Mouse (Mus musculus) brain, embryonic 14.5 days (tissue): ENCODE data around the gene 2210011C24Rik. TPM values are rescaled to one million over a fixed set of nuclear protein-coding genes. Genes with fewer than 3 reads are reported as not detected.
A peak's percentile ranks its signal among the peaks of the same experiment; 100 is the strongest.

Experiments
- DNase-seq: peaks from one replicate; pipeline ENCODE4 v3.0.0-alpha.2; 2011; ENCODE audit warnings: low read depth
- CTCF ChIP-seq: fragments of 200-500 bp; IDR thresholded peaks from 2 replicates; pipeline ENCODE4 v1.5.1; 2012; ENCODE audit warnings: inconsistent platforms, mild to moderate bottlenecking, moderate library complexity, borderline replicate concordance; ENCODE audit not compliant: insufficient read depth, insufficient read length; ENCODE audit errors: extremely low read depth
- POLR2A ChIP-seq: fragments of 200-500 bp; IDR thresholded peaks from 2 replicates; pipeline ENCODE4 v1.6.1; 2012; ENCODE audit warnings: mild to moderate bottlenecking, inconsistent platforms, borderline replicate concordance; ENCODE audit not compliant: poor library complexity, insufficient read depth, insufficient read length, severe bottlenecking; ENCODE audit errors: extremely low read depth
- polyA plus RNA-seq: library from polyadenylated mRNA; depleted of rRNA; stranded (reverse); fragments of >200 nt; gene quantifications from 2 replicates; pipeline ENCODE4 v1.2.3, GENCODE M21; 2012

2210011C24Rik gene
- polyA plus RNA-seq, 1 experiment, result 0.07 TPM

GRCm38 (mm10) chr8:83982449-83982848 is 29.5 kb downstream of the 2210011C24Rik start:
- DNase-seq, result no peak
- no peak for TF ChIP-seq CTCF
- TF ChIP-seq POLR2A, result no peak

GRCm38 (mm10) chr8:83981533-83981932 is 30.4 kb downstream of the 2210011C24Rik start:
- no peak for DNase-seq
- TF ChIP-seq CTCF, result no peak
- no peak for TF ChIP-seq POLR2A

GRCm38 (mm10) chr8:83980845-83981244 is 31.1 kb downstream of the 2210011C24Rik start:
- TF ChIP-seq CTCF (no peak), POLR2A (no peak)
- no peak for DNase-seq

GRCm38 (mm10) chr8:83980250-83980649 is 31.7 kb downstream of the 2210011C24Rik start:
- TF ChIP-seq POLR2A (no peak), CTCF (no peak)
- no peak for DNase-seq

GRCm38 (mm10) chr8:83978200-83978599 is 33.8 kb downstream of the 2210011C24Rik start:
- TF ChIP-seq CTCF, result no peak
- DNase-seq, result no peak

- TF ChIP-seq POLR2A (no peak), CTCF (no peak)
- DNase-seq, result no peak
Measured at GRCm38 (mm10) chr8:83977646-83978045, 34.3 kb downstream of the 2210011C24Rik start.

GRCm38 (mm10) chr8:83976779-83977350 is 35.1 kb downstream of the 2210011C24Rik start:
- TF ChIP-seq POLR2A (no peak), CTCF (no peak)
- no peak for DNase-seq

GRCm38 (mm10) chr8:83976101-83976630 is 35.8 kb downstream of the 2210011C24Rik start:
- TF ChIP-seq POLR2A (no peak), CTCF (no peak)
- no peak for DNase-seq

GRCm38 (mm10) chr8:83974521-83974920 is 37.5 kb downstream of the 2210011C24Rik start:
- DNase-seq, result no peak
- TF ChIP-seq POLR2A, result no peak
- TF ChIP-seq CTCF, result no peak

- peak; percentile 32 for DNase-seq
- TF ChIP-seq POLR2A, result no peak
- TF ChIP-seq CTCF, result no peak
Measured at GRCm38 (mm10) chr8:83973161-83974031, 38.6 kb downstream of the 2210011C24Rik start.

- TF ChIP-seq CTCF (no peak), POLR2A (peak; percentile 86)
- peak; percentile 100 for DNase-seq
Measured at GRCm38 (mm10) chr8:83972150-83973120, 39.5 kb downstream of the 2210011C24Rik start, which contains the start of gene Prkaca. Prkaca (plus strand) TSS chr8:83972993.
